Mouse (Mus musculus): Measurements from ENCODE around the gene Pfas. TPM values are rescaled to one million over a fixed set of nuclear protein-coding genes. Genes with fewer than 3 reads are reported as not detected.
A peak's percentile ranks its signal among the peaks of the same experiment; 100 is the strongest.

Pfas gene
- polyA plus RNA-seq, 1 experiment from 2014 or later = 27.5 TPM

Small RNA genes within 50 kb of the gene (microRNA-seq; reads per million reads assigned to microRNA genes)
- 1.9 reads per million, percentile 5 among the genes with 10 or more reads in this experiment for gene Mir3062 (ENCODE audit: borderline number of aligned reads)

Other genes starting within 250 kb of the Pfas start
- 110 and 117 TPM in 2 replicates for gene Ndel1, start 136.6 kb downstream of the Pfas start, polyA plus RNA-seq (2015; fragmentation: Nextera tagmentation; extraction: Ambion mirVana)
- gene Rnf222, start 119.9 kb downstream of the Pfas start, polyA plus RNA-seq (2015; fragmentation: Nextera tagmentation; extraction: Ambion mirVana) = 3.4 and 3.5 TPM in 2 replicates
- 985 and 994 TPM in 2 replicates for gene Rpl26, start 106.9 kb downstream of the Pfas start, polyA plus RNA-seq (2015; fragmentation: Nextera tagmentation; extraction: Ambion mirVana)
- gene Odf4, start 81.4 kb downstream of the Pfas start, polyA plus RNA-seq (2015; fragmentation: Nextera tagmentation; extraction: Ambion mirVana) = not detected in 2 replicates
- gene Arhgef15, start 51.0 kb downstream of the Pfas start, polyA plus RNA-seq (2015; fragmentation: Nextera tagmentation; extraction: Ambion mirVana) = 8.0 and 9.7 TPM in 2 replicates
- gene Slc25a35, start 40.3 kb downstream of the Pfas start, polyA plus RNA-seq (2015; fragmentation: Nextera tagmentation; extraction: Ambion mirVana) = 6.0 and 10.0 TPM in 2 replicates
- 49.5 and 52.3 TPM in 2 replicates for gene Rangrf, start 33.3 kb downstream of the Pfas start, polyA plus RNA-seq (2015; fragmentation: Nextera tagmentation; extraction: Ambion mirVana)
- gene Ctc1, start 7.5 kb upstream of the Pfas start, polyA plus RNA-seq (2015; fragmentation: Nextera tagmentation; extraction: Ambion mirVana) = 43.7 and 53.5 TPM in 2 replicates
- gene Aurkb, start 37.2 kb upstream of the Pfas start, polyA plus RNA-seq (2015; fragmentation: Nextera tagmentation; extraction: Ambion mirVana) = 122 and 123 TPM in 2 replicates
- gene Borcs6, start 51.3 kb upstream of the Pfas start, polyA plus RNA-seq (2015; fragmentation: Nextera tagmentation; extraction: Ambion mirVana) = 14.9 and 15.7 TPM in 2 replicates
- 102 and 137 TPM in 2 replicates for gene Tmem107, start 62.3 kb upstream of the Pfas start, polyA plus RNA-seq (2015; fragmentation: Nextera tagmentation; extraction: Ambion mirVana)
- gene Vamp2, start 80.0 kb upstream of the Pfas start, polyA plus RNA-seq (2015; fragmentation: Nextera tagmentation; extraction: Ambion mirVana) = 111 and 149 TPM in 2 replicates
- gene Per1, start 86.8 kb upstream of the Pfas start, polyA plus RNA-seq (2015; fragmentation: Nextera tagmentation; extraction: Ambion mirVana) = 29.6 and 34.4 TPM in 2 replicates
- 0.55 and 0.64 TPM in 2 replicates for gene Hes7, start 111.9 kb upstream of the Pfas start, polyA plus RNA-seq (2015; fragmentation: Nextera tagmentation; extraction: Ambion mirVana)
- gene 9130213A22Rik, start 114.1 kb upstream of the Pfas start, polyA plus RNA-seq (2015; fragmentation: Nextera tagmentation; extraction: Ambion mirVana) = 0.35 and 0.51 TPM in 2 replicates
- gene Aloxe3, start 117.4 kb upstream of the Pfas start, polyA plus RNA-seq (2015; fragmentation: Nextera tagmentation; extraction: Ambion mirVana) = 7.6 and 8.9 TPM in 2 replicates
- gene Alox12b, start 148.5 kb upstream of the Pfas start, polyA plus RNA-seq (2015; fragmentation: Nextera tagmentation; extraction: Ambion mirVana) = 28.7 and 30.5 TPM in 2 replicates
- gene Alox8, start 189.4 kb upstream of the Pfas start, polyA plus RNA-seq (2015; fragmentation: Nextera tagmentation; extraction: Ambion mirVana) = 0.27 and 0.88 TPM in 2 replicates
- 0.41 and 0.53 TPM in 2 replicates for gene Gucy2e, start 228.6 kb upstream of the Pfas start, polyA plus RNA-seq (2015; fragmentation: Nextera tagmentation; extraction: Ambion mirVana)

Data from embryonic facial prominence, embryonic 15.5 days (tissue).